Mouse (Mus musculus) small intestine, adult 2 months (tissue): ENCODE measurements around the gene Fam198b.

Experiments used
- CTCF ChIP-seq: fragments of 200-500 bp; IDR thresholded peaks from 2 replicates; pipeline ENCODE4 v1.5.1; 2012; ENCODE audit warnings: low read depth, mild to moderate bottlenecking, control low read depth, inconsistent platforms, low read length, moderate library complexity, mixed read lengths; ENCODE audit not compliant: insufficient replicate concordance, insufficient read length; ENCODE audit errors: extremely low read depth
- POLR2A ChIP-seq: fragments of 200-500 bp; IDR thresholded peaks from 2 replicates; pipeline ENCODE4 v1.6.1; 2012; ENCODE audit warnings: low read depth, mild to moderate bottlenecking, control low read depth, inconsistent platforms, low read length, moderate library complexity

DNA sequence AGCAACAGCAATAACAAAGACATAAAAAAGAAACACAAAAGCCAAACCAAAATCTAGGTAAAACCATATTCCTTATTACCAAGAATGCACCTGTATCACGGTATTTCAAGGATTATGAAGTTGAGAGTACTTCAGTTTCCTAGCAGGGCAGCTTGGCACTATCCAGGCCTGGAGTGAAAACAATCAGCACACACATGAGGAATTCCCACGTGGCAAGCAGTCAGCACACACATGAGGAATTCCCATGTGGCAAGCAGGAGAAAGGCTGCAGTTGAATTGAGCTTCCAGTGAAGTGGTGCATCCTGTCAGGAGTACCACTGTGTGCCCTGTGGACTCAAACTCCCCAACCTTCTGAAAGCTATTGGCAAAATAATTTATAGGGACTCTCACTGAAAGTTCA, 2.7 kb upstream of the Fam198b start:
- no peak for TF ChIP-seq CTCF
- no peak for TF ChIP-seq POLR2A
